Mouse (Mus musculus) heart, postnatal 0 days (tissue): Measurements from ENCODE around the gene Mob1b. TPM values are rescaled to one million over a fixed set of nuclear protein-coding genes. Genes with fewer than 3 reads are reported as not detected.

ENCODE experiments used
- ATAC-seq: fragments of 200-750 bp; cut with Nextera tagmentation; 2 replicates; pipeline ENCODE4 v1.8.0; 2017; ENCODE audit warnings: low read depth, moderate number of reproducible peaks, moderate library complexity; ENCODE audit not compliant: insufficient read depth
- DNase-seq: peaks from one replicate; pipeline ENCODE4 v3.0.0-alpha.2; 2016; ENCODE audit warnings: low spot score
- H3K27ac ChIP-seq: fragments of 300-500 bp; sonication (generic); 2 replicates; pipeline ENCODE4 v1.5.1; 2014; ENCODE audit warnings: low read depth, mild to moderate bottlenecking
- H3K27me3 ChIP-seq: fragments of 300-500 bp; sonication (generic); 2 replicates; pipeline ENCODE4 v1.6.1; 2014; ENCODE audit warnings: low read length, mixed read lengths; ENCODE audit not compliant: control insufficient read depth, insufficient read depth
- H3K36me3 ChIP-seq: fragments of 300-500 bp; sonication (generic); replicated peaks from 2 replicates; pipeline ENCODE4 v1.6.1; 2014; ENCODE audit warnings: low read length, mixed read lengths; ENCODE audit not compliant: control insufficient read depth, insufficient read depth
- H3K4me1 ChIP-seq: fragments of 300-500 bp; sonication (generic); 2 replicates; pipeline ENCODE4 v1.6.1; 2014; ENCODE audit warnings: antibody characterized with exemption; ENCODE audit not compliant: control insufficient read depth, insufficient read depth
- H3K4me2 ChIP-seq: fragments of 300-500 bp; sonication (generic); 2 replicates; pipeline ENCODE4 v1.6.1; 2014; ENCODE audit warnings: low read depth, mild to moderate bottlenecking, low read length, moderate library complexity
- H3K4me3 ChIP-seq: fragments of 300-500 bp; sonication (generic); 2 replicates; pipeline ENCODE4 v1.5.1; 2014; ENCODE audit warnings: low read depth, low read length
- H3K9ac ChIP-seq: fragments of 300-500 bp; sonication (generic); replicated peaks from 2 replicates; pipeline ENCODE4 v1.6.1; 2014; ENCODE audit warnings: low read depth, low read length, mixed read lengths
- H3K9me3 ChIP-seq: fragments of 300-500 bp; sonication (generic); replicated peaks from 2 replicates; pipeline ENCODE4 v1.6.1; 2016; ENCODE audit warnings: low read length; ENCODE audit not compliant: control insufficient read depth
- CTCF ChIP-seq: IDR thresholded peaks from 2 replicates; pipeline ENCODE4 v1.5.1; 2016; ENCODE audit warnings: antibody characterized with exemption, control low read depth, low read depth
- EP300 ChIP-seq: IDR thresholded peaks from 2 replicates; pipeline ENCODE4 v1.6.1; 2016; ENCODE audit warnings: antibody characterized with exemption, low read depth
- WGBS: fragments of 180-500 bp; shearing (Covaris S2); extraction: QIAGEN DNeasy Blood & Tissue Kit; methylation state at CpG from one replicate; pipeline ENCODE4 v1.1.7; 2014; 5-methylcytosine and 5-hydroxymethylcytosine counted together
- polyA plus RNA-seq: library from polyadenylated mRNA; unstranded; fragments of >200 nt; fragmentation: Nextera tagmentation; extraction: Ambion mirVana; gene quantifications from 2 replicates; pipeline ENCODE4 v1.2.1, GENCODE M21; 2015
- total RNA-seq: library from RNA; depleted of rRNA; stranded (reverse); fragments of >200 nt; gene quantifications from 2 replicates; pipeline ENCODE4 v1.2.3, GENCODE M21; 2014; ENCODE audit warnings: low replicate concordance

The Mob1b gene
- total and polyA plus RNA-seq, 2 experiments from 2014 or later: 17.2 to 19.7 TPM

- H3K36me3 ChIP-seq: no peaks in the 10 kb centered on the region
- no peak overlapping the region for H3K4me2 ChIP-seq
- H3K9ac ChIP-seq: no peak overlapping the region
- 93% methylated on average over 4 of the region's 4 CpGs for WGBS
- no peaks in the 10 kb centered on the region for H3K27me3 ChIP-seq
- ATAC-seq: no peak
- H3K27ac ChIP-seq: no peak overlapping the region
- no peak overlapping the region for H3K4me3 ChIP-seq
- TF ChIP-seq CTCF (no peak), EP300 (no peak)
- no peaks in the 10 kb centered on the region for H3K9me3 ChIP-seq
- no peaks in the 10 kb centered on the region for H3K4me1 ChIP-seq
- DNase-seq: no peak
These were observed 28.1 kb upstream of the Mob1b start for GRCm38 (mm10) chr5:88692586-88692985.

- no peak for TF ChIP-seq CTCF
- no peak for TF ChIP-seq EP300
- no peaks in the 10 kb centered on the region for H3K27me3 ChIP-seq
- no peak overlapping the region for H3K27ac ChIP-seq
- no peaks in the 10 kb centered on the region for H3K4me1 ChIP-seq
- no peak overlapping the region for H3K4me3 ChIP-seq
- H3K4me2 ChIP-seq: no peak overlapping the region
- H3K9ac ChIP-seq: no peak overlapping the region
- no peak for DNase-seq
- H3K9me3 ChIP-seq: no peaks in the 10 kb centered on the region
- no peak for ATAC-seq
- H3K36me3 ChIP-seq: no peaks in the 10 kb centered on the region
These were observed 27.6 kb upstream of the Mob1b start for GRCm38 (mm10) chr5:88693057-88693456.

GRCm38 (mm10) chr5:88697291-88697690 lies 23.4 kb upstream of the Mob1b start:
- no peaks in the 10 kb centered on the region for H3K36me3 ChIP-seq
- 71% methylated on average over 5 of the region's 5 CpGs for WGBS

GRCm38 (mm10) chr5:88699251-88699913 lies 21.3 kb upstream of the Mob1b start:
- 67% methylated on average over 4 of the region's 4 CpGs for WGBS
- no peak for ATAC-seq
- TF ChIP-seq EP300: no peak
- TF ChIP-seq CTCF: no peak

More at GRCm38 (mm10) chr5:88697291-88697690, 23.4 kb upstream of the Mob1b start:
- ATAC-seq (no peak), DNase-seq (no peak)
- Histone ChIP-seq H3K27ac (no peak overlapping the region), H3K27me3 (no peaks in the 10 kb centered on the region), H3K9me3 (no peaks in the 10 kb centered on the region), H3K9ac (no peak overlapping the region), H3K4me3 (no peak overlapping the region), H3K4me2 (no peak overlapping the region), H3K4me1 (no peaks in the 10 kb centered on the region)
- TF ChIP-seq EP300 (no peak), CTCF (no peak)

GRCm38 (mm10) chr5:88702041-88702440 lies 18.6 kb upstream of the Mob1b start:
- 82% methylated on average over 4 of the region's 4 CpGs for WGBS
- DNase-seq (no peak), ATAC-seq (no peak)
- Histone ChIP-seq H3K9ac (no peak overlapping the region), H3K27me3 (no peaks in the 10 kb centered on the region), H3K27ac (no peak overlapping the region), H3K4me3 (no peak overlapping the region), H3K36me3 (no peaks in the 10 kb centered on the region), H3K4me2 (no peak overlapping the region), H3K4me1 (no peaks in the 10 kb centered on the region), H3K9me3 (no peaks in the 10 kb centered on the region)
- TF ChIP-seq EP300 (no peak), CTCF (no peak)

More at GRCm38 (mm10) chr5:88699251-88699913, 21.3 kb upstream of the Mob1b start:
- H3K9me3 ChIP-seq: no peaks in the 10 kb centered on the region
- no peaks in the 10 kb centered on the region for H3K36me3 ChIP-seq
- no peak overlapping the region for H3K4me3 ChIP-seq
- no peak overlapping the region for H3K9ac ChIP-seq
- H3K4me1 ChIP-seq: no peaks in the 10 kb centered on the region
- H3K27me3 ChIP-seq: no peaks in the 10 kb centered on the region
- H3K27ac ChIP-seq: no peak overlapping the region
- no peak overlapping the region for H3K4me2 ChIP-seq
- no peak for DNase-seq

GRCm38 (mm10) chr5:88703551-88703950 lies 17.1 kb upstream of the Mob1b start:
- Histone ChIP-seq H3K9me3 (no peaks in the 10 kb centered on the region), H3K4me3 (no peak overlapping the region), H3K27ac (no peak overlapping the region), H3K36me3 (no peaks in the 10 kb centered on the region), H3K4me1 (no peaks in the 10 kb centered on the region), H3K27me3 (no peaks in the 10 kb centered on the region), H3K4me2 (no peak overlapping the region), H3K9ac (no peak overlapping the region)
- 73% methylated on average over 4 of the region's 4 CpGs for WGBS
- TF ChIP-seq EP300 (no peak), CTCF (no peak)
- no peak for DNase-seq
- no peak for ATAC-seq
